Mouse (Mus musculus) forebrain, embryonic 15.5 days (tissue): ENCODE measurements around the gene Pgs1. TPM values are rescaled to one million over a fixed set of nuclear protein-coding genes. Genes with fewer than 3 reads are reported as not detected.

Source experiments
- ATAC-seq: fragments of 200-750 bp; cut with Nextera tagmentation; replicated peaks from 2 replicates; pipeline ENCODE4 v1.8.0; 2017; ENCODE audit warnings: mild to moderate bottlenecking, moderate TSS enrichment, moderate library complexity
- H3K27ac ChIP-seq: fragments of 300-500 bp; sonication (generic); replicated peaks from 2 replicates; pipeline ENCODE4 v1.5.1; 2015; ENCODE audit warnings: mild to moderate bottlenecking, inconsistent platforms
- H3K27me3 ChIP-seq: fragments of 300-500 bp; sonication (generic); 2 replicates; pipeline ENCODE4 v1.6.1; 2015; ENCODE audit warnings: inconsistent platforms
- H3K36me3 ChIP-seq: fragments of 300-500 bp; sonication (generic); 2 replicates; pipeline ENCODE4 v1.6.1; 2015; ENCODE audit warnings: mild to moderate bottlenecking, inconsistent platforms
- H3K4me1 ChIP-seq: fragments of 300-500 bp; sonication (generic); 2 replicates; pipeline ENCODE4 v1.6.1; 2015; ENCODE audit warnings: inconsistent platforms
- H3K4me2 ChIP-seq: fragments of 300-500 bp; sonication (generic); replicated peaks from 2 replicates; pipeline ENCODE4 v1.6.1; 2015; ENCODE audit warnings: mild to moderate bottlenecking, inconsistent platforms
- H3K4me3 ChIP-seq: fragments of 300-500 bp; sonication (generic); 2 replicates; pipeline ENCODE4 v1.5.1; 2015; ENCODE audit warnings: mild to moderate bottlenecking, inconsistent platforms
- H3K9ac ChIP-seq: fragments of 300-500 bp; sonication (generic); replicated peaks from 2 replicates; pipeline ENCODE4 v1.6.1; 2015; ENCODE audit warnings: mild to moderate bottlenecking, inconsistent platforms
- H3K9me3 ChIP-seq: fragments of 300-500 bp; sonication (generic); 2 replicates; pipeline ENCODE4 v1.6.1; 2016; ENCODE audit warnings: inconsistent platforms
- WGBS: fragments of 180-500 bp; shearing (Covaris S2); methylation state at CpG from one replicate; pipeline ENCODE4 v1.1.7; 2015; ENCODE audit warnings: mixed read lengths; 5-methylcytosine and 5-hydroxymethylcytosine counted together
- polyA plus RNA-seq: library from polyadenylated mRNA; unstranded; fragments of >200 nt; fragmentation: Nextera tagmentation; extraction: Ambion mirVana; gene quantifications from 2 replicates; pipeline ENCODE4 v1.2.1, GENCODE M21; 2015

Pgs1 gene
- polyA plus RNA-seq, 1 experiment from 2014 or later: 54.3 TPM

DNA sequence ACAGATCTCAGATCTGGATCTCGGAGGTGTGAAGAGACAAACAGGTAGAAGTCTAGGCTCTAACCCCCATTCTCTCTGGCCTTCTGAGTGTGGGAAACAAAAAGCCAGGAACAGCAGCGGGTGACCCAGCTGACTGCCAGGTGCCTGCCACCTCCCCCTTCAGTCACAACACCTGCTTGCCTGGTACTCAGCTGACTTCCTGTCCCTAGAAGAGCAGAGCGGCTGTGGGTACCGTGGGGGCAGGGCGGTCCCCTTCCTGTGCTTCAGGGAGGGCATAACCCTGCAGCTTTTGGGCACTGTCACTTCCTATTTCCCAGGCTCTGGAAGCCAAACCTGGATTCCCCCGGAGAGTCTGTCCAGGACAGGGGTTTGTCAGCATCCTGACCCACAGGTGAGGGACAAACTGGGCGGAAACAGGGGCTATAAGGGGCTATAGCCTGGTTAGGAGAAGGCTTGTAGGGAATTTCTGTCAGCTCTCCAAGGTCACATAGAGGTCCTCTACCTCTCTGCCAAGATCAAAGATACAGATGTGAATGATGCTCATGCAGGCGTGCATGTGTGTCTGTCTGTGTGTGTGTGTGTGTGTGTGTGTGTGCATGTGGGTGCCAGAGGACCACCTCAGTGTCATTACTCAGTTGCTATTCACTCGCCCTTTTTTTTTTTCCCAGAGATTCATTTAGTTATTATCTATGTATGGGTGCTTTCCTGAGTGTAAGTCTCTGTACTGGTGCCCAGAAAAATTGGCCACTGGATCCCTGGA lies 33.7 kb upstream of the Pgs1 start:
- H3K9ac ChIP-seq: no peak overlapping the region
- 64% methylated on average over 9 of the region's 9 CpGs for whole genome bisulfite sequencing
- H3K4me1 ChIP-seq: peaks cover 19% of the 10 kb centered on the region
- no peaks in the 10 kb centered on the region for H3K36me3 ChIP-seq
- H3K9me3 ChIP-seq: no peaks in the 10 kb centered on the region
- no peak for ATAC-seq
- no peaks in the 10 kb centered on the region for H3K27me3 ChIP-seq
- no peak overlapping the region for H3K4me3 ChIP-seq
- H3K27ac ChIP-seq: no peak overlapping the region
- no peak overlapping the region for H3K4me2 ChIP-seq

DNA sequence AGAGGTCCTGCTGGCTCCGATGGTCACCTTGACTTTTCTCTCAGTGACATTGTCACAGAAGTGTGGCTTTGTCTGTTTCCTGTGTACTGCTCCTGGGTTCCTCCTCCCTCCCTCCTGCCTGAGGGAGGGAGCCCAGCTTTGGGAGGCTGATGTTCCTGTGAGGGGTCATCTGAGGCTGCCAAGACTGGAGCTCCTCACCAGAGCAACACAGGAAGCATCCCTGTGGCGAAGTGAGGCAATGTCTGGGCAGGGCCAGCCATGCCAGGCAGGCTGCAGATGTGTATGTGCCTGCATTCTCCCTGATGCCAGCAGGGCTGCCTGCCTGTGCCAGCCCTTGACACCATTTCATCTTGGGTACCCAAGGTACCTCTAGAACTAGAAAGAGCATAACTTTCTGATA lies 32.0 kb upstream of the Pgs1 start:
- H3K9me3 ChIP-seq: no peaks in the 10 kb centered on the region
- 55% methylated on average over 2 of the region's 2 CpGs for WGBS
- peaks cover 24% of the 10 kb centered on the region for H3K4me1 ChIP-seq
- no peak overlapping the region for H3K9ac ChIP-seq
- no peaks in the 10 kb centered on the region for H3K36me3 ChIP-seq
- H3K27me3 ChIP-seq: no peaks in the 10 kb centered on the region
- H3K4me3 ChIP-seq: no peak overlapping the region
- ATAC-seq: no peak
- H3K4me2 ChIP-seq: no peak overlapping the region
- no peak overlapping the region; the same call in 1 of the 2 replicates for H3K27ac ChIP-seq

DNA sequence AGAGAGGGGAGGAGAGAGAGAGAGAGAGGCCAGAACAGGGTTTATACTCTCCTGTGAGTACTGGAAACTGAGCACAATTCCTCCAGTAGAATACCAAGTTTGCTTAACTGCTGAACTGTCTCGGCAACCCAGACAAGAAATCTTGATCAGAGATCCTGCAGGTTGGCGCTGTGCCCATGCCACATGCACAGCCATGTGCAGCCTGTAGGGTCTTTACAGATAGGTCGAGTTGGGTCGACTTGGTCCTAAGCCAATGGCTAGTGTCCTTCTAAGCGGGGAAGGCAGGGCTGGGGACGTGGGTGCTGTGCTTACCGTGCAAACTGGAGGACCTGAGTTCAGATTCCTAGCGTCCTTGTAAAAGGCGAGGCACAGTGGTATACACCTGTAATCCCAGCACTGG lies 31.3 kb upstream of the Pgs1 start:
- peaks cover 21% of the 10 kb centered on the region for H3K4me1 ChIP-seq
- H3K27ac ChIP-seq: no peak overlapping the region
- no peak overlapping the region for H3K9ac ChIP-seq
- H3K36me3 ChIP-seq: no peaks in the 10 kb centered on the region
- no peak for ATAC-seq
- no peak overlapping the region for H3K4me2 ChIP-seq
- 72% methylated on average over 9 of the region's 9 CpGs for WGBS
- H3K9me3 ChIP-seq: no peaks in the 10 kb centered on the region
- no peaks in the 10 kb centered on the region for H3K27me3 ChIP-seq
- H3K4me3 ChIP-seq: no peak overlapping the region

DNA sequence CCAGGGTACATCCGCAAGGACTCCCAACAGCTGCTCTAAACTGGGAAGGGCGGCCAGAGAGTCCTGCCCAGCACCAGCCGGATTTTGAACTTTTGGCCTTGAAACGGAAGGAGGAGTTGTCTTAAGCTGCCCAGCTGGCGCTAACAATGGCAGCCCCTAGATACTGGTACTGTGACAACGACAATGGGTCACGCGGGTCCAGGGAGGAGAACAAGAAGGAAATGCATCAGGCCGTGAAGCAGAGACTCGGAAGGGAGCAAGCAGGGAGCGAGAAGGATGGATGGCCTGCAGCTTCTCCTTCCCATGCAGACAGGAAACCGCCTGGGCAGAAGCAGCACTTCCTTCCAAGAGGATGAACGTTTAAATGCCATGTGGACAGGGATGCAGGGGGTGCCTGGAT lies 30.5 kb upstream of the Pgs1 start:
- ATAC-seq: no peak
- H3K36me3 ChIP-seq: no peaks in the 10 kb centered on the region
- H3K4me3 ChIP-seq: no peak overlapping the region
- WGBS: 76% methylated on average over 13 of the region's 13 CpGs
- no peaks in the 10 kb centered on the region for H3K27me3 ChIP-seq
- H3K9me3 ChIP-seq: no peaks in the 10 kb centered on the region
- no peak overlapping the region for H3K27ac ChIP-seq
- peaks cover 18% of the 10 kb centered on the region for H3K4me1 ChIP-seq
- no peak overlapping the region for H3K4me2 ChIP-seq
- no peak overlapping the region for H3K9ac ChIP-seq

DNA sequence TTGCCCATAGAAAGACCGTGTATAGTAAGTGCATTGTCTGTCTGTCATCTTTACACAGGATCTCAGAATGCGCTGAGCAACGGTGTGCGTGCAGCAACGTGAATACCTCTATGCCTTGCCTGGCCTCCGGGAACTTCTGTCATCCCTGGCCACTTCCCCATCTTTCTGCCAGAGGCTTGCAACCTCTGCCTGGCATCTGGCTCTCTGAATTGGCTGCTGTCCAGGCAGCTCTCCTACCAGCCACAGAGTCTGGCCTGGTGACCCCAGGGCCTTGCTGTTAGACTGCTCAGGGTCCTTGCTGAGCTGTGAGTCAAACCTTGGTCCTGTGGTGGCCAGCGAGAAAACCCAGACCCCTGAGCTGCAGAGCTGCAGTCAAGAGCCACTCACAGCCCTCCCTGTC lies 27.9 kb upstream of the Pgs1 start:
- H3K27me3 ChIP-seq: no peaks in the 10 kb centered on the region
- H3K9ac ChIP-seq: no peak overlapping the region
- H3K9me3 ChIP-seq: no peaks in the 10 kb centered on the region
- no peak overlapping the region for H3K4me3 ChIP-seq
- no peaks in the 10 kb centered on the region for H3K36me3 ChIP-seq
- peaks cover 28% of the 10 kb centered on the region for H3K4me1 ChIP-seq
- no peak overlapping the region for H3K4me2 ChIP-seq
- ATAC-seq: no peak
- no peak overlapping the region for H3K27ac ChIP-seq
- 49% methylated on average over 7 of the region's 7 CpGs for WGBS

DNA sequence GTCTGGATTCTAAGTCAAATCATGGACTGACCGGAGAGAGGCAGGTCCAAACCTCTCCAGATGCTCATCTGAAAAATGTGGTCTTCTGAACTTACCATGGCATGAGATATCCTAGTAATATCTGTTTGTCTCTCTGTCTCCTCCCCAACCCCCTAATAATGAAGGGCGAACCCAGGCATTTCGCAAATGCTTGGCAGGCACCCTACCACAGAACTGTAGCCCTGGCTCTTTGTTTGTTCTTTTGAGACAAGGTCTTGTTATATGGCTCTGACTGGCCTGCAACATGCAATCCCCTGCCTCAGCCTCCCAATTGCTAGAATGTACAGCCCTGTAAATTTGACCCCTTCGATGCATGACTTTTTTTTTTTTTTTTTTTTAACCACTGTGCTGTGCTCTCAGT lies 26.9 kb upstream of the Pgs1 start:
- no peak overlapping the region for H3K4me2 ChIP-seq
- 89% methylated on average over 4 of the region's 4 CpGs for whole genome bisulfite sequencing
- peaks cover 35% of the 10 kb centered on the region for H3K4me1 ChIP-seq
- H3K9me3 ChIP-seq: no peaks in the 10 kb centered on the region
- no peak for ATAC-seq
- H3K4me3 ChIP-seq: no peak overlapping the region
- H3K27me3 ChIP-seq: no peaks in the 10 kb centered on the region
- no peak overlapping the region for H3K27ac ChIP-seq
- no peaks in the 10 kb centered on the region for H3K36me3 ChIP-seq
- no peak overlapping the region for H3K9ac ChIP-seq

DNA sequence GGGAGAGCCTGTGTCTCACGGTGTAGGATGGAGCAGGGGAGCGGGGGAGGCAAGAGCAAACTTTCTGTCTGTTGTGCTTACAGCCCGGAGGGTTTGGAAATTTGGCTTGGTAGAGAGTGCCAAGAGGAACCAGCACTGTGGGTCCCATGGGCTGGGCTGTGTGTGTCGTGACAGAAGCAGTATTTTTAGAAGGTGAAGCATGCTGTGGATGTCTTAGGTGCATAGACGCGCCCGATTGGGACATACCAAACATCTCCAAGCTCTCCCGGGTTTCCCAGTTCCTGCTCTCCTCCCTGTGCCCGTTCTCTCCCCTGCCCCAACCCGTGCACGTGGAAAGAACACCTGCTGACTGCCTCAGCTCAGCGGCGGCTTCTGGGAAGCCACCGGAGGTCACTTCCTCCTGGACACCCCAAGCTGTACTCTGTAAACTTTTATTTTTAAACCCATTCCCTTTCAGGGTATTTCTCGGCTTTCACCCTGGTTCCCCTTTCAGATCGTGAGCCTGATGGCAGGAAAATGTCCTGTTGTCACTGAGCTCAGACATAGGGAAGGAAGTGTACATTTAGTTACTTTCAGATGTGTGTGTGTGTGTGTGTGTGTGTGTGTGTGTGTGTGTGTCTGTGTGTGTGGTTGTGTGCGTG lies 26.2 kb upstream of the Pgs1 start:
- Histone ChIP-seq H3K36me3 (no peaks in the 10 kb centered on the region), H3K9ac (no peak overlapping the region), H3K4me3 (no peak overlapping the region), H3K4me1 (peaks cover 36% of the 10 kb centered on the region), H3K27ac (no peak overlapping the region), H3K4me2 (no peak overlapping the region), H3K27me3 (no peaks in the 10 kb centered on the region), H3K9me3 (no peaks in the 10 kb centered on the region)
- ATAC-seq: no peak
- WGBS: 63% methylated on average over 17 of the region's 17 CpGs

DNA sequence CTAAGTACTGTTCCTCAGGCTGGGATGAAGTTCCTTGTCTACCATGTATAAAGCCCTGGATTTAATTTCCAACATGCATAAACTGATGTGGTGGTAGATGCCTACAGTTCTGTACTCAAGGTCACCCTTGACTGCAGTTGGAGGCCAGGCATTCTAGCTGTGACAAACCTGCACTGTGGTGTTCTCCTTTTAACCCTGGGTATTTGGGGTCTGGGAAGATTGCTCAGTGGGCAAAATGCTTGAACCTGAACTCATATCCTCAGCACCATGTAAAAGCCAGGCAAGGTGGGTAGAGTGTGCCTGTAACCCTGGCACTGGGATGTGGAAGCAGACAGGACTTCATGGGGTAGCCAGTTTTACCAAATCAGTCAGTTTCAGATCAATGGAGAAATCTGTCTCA lies 25.5 kb upstream of the Pgs1 start:
- no peaks in the 10 kb centered on the region for H3K36me3 ChIP-seq
- H3K9ac ChIP-seq: no peak overlapping the region
- no peaks in the 10 kb centered on the region for H3K9me3 ChIP-seq
- H3K4me3 ChIP-seq: no peak overlapping the region
- no peak for ATAC-seq
- H3K4me2 ChIP-seq: no peak overlapping the region
- H3K27me3 ChIP-seq: no peaks in the 10 kb centered on the region
- peaks cover 42% of the 10 kb centered on the region for H3K4me1 ChIP-seq
- H3K27ac ChIP-seq: no peak overlapping the region

DNA sequence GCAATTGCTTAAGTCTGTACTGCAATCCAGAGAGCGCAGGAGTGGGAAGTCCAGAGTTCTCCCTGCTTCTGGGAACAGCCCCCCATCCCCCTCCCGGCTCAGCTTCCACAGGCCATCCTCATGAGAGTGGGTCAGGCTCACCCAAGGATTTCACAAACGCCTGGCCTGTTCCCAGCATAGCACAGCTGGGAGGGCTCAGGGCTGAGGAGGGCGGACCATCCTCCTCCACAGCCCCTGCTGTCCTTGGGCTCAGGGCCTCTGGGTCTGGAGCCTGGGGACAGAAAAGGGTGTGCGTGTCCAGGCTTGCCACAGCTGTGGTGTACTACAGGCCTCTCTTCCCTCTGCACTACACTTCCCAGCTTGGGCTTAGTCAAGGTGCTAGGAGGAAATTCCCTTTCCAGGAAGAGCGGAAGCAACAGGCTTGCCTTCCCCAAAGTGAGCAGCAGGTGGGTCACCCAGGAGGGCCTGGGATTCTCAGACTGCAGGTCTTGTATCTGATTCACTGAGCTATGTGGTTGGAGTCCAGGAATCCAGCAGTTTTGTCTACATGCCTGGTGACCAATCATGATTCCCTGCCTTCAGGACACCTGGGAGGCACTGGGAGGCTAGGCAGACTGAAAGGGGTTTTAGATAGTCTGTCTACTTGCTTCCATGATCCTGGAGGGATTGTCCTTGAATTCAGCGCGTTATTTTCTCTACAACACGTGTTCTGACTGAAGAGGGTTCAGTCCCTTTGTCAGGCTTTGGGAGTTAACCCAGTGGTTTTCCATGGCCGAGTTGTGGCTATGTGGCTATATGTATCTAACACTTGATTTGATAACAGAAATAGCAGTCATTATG lies 23.6 kb upstream of the Pgs1 start:
- WGBS: 33% methylated on average over 10 of the region's 10 CpGs
- Histone ChIP-seq H3K9me3 (no peaks in the 10 kb centered on the region), H3K27me3 (no peaks in the 10 kb centered on the region), H3K4me2 (0 out of 2 replicates have a peak overlapping the region, but pooled peaks have one; percentile 68), H3K36me3 (no peaks in the 10 kb centered on the region), H3K4me3 (no peak overlapping the region), H3K27ac (peak overlapping the region; percentile 36), H3K4me1 (peaks cover 60% of the 10 kb centered on the region), H3K9ac (no peak overlapping the region)
- no peak for ATAC-seq

DNA sequence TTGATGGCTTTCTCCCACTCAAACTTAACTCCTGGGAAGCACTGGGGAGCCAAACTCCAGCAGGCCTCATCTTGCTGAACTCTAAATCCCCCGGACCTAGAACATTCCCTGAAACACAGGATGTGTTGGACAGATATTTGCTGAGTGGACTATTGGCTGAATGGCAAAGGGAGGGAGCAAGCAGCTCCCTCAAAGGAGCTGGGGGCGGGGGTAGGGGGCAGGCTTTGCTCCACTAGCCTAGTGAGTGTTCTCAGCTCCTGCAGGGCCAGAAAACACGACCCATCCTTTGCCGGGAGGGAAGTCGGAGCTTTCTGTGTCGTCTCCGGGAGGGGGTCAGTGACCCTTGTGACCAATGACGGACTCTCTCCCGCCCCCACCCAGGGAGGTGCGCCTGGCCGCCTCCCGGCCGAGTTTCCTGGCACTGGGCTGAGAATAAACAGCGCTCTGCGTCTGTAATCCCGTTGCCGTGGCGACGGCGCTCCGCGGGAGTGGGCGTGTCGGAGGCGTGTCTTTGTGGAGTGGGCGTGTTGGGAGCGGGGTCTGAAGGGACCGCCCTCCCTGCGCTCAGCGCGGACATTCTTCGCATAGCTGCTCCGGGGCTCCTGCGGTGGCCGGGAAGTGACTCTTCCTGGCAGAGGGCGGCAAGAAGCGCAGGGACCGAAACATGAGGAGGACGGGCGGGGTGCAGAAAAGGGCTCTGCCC lies 22.9 kb upstream of the Pgs1 start:
- H3K4me2 ChIP-seq: peak overlapping the region; percentile 68
- peak overlapping the region; percentile 36 for H3K4me3 ChIP-seq
- H3K4me1 ChIP-seq: peaks cover 66% of the 10 kb centered on the region
- H3K9ac ChIP-seq: peak overlapping the region; percentile 33
- peak; percentile 86 for ATAC-seq
- H3K9me3 ChIP-seq: no peaks in the 10 kb centered on the region
- peak overlapping the region; percentile 36 for H3K27ac ChIP-seq
- WGBS: under 1% methylated on average over 40 of the region's 40 CpGs
- H3K27me3 ChIP-seq: no peaks in the 10 kb centered on the region
- no peaks in the 10 kb centered on the region for H3K36me3 ChIP-seq

DNA sequence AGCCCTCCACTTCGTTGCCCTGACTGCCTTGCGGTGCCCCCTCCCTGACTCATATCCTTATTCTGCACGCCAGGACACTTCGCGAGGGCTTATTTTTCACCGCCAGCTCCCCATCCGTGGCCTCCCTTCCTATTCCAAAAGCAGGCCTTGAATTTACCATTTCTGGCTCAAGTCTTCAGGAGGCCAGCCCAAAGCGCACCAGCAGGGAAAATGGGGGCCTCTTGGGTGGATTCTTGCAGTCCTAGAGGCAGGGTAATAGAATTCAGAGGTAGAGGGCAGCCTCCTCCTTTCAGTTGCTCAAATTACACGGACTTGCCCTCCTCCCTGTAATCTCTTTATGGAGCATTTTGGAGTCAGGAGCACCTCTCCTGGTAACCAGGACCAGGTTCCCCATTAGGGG lies 22.2 kb upstream of the Pgs1 start:
- H3K4me2 ChIP-seq: peak overlapping the region; percentile 68
- no peaks in the 10 kb centered on the region for H3K9me3 ChIP-seq
- H3K4me1 ChIP-seq: peaks cover 67% of the 10 kb centered on the region
- no peak for ATAC-seq
- 3% methylated on average over 9 of the region's 9 CpGs for WGBS
- peak overlapping the region; percentile 20 for H3K27ac ChIP-seq
- H3K27me3 ChIP-seq: no peaks in the 10 kb centered on the region
- H3K4me3 ChIP-seq: peak overlapping the region; percentile 36
- H3K36me3 ChIP-seq: no peaks in the 10 kb centered on the region
- peak overlapping the region; percentile 33 for H3K9ac ChIP-seq
